Mouse (Mus musculus) erythroblast, embryonic 14.5 days (primary cell): ENCODE data around the gene Kif3c.

ENCODE experiments used
- GATA1 ChIP-seq: IDR thresholded peaks from 2 replicates; pipeline ENCODE4 v1.6.1; 2012; ENCODE audit warnings: low read length, inconsistent platforms, mixed read lengths
- TAL1 ChIP-seq: IDR thresholded peaks from 3 replicates; pipeline ENCODE4 v1.6.1; 2012; ENCODE audit warnings: low read length, inconsistent platforms, mixed read lengths

DNA sequence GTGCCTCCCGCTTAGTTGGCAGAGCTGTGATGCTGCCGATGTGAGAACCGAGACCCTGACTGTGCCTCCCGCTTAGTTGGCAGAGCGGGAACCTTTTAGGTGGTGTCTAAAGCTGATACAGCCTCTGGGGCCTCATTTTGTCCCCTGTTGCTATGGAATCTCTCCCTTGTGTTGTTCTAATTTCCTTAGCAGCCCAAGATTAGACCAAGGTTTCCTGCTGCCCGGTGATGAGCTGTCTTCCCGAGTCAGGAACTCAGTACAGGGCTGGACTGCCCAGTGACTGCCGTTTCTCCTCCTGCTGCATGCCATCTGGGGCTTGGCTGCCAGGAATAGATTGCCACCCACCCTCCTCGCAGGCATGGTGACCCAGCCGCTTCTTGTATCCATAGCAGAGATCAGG is 21.0 kb downstream of the Kif3c start:
- no peak for TF ChIP-seq TAL1
- TF ChIP-seq GATA1, result no peak
